Mouse (Mus musculus): ENCODE results near the gene Snx29.

- TF ChIP-seq CTCF (IDR thresholded peaks at IDR 0.05; ENCODE audit: low read depth) (no peak), EP300 (IDR thresholded peaks at IDR 0.05; ENCODE audit: low read depth) (no peak)
Observed at GRCm38 (mm10) chr16:11668375-11668774, 345.7 kb downstream of the Snx29 start.

Measured in liver, embryonic 14.5 days (tissue).